Mouse (Mus musculus) mouse embryonic stem cell (cell line): ENCODE results near the gene Sntb2.
"Not testable (repeated sequence)": the region's sequence is repeated elsewhere in the genome, so short reads cannot be mapped to it uniquely, and the experiment has no call there.

Source experiments
- in situ Hi-C, 2 experiments: fragments of 300-500 bp; cut with MboI; formaldehyde crosslinking; loops; 1 replicate in 1 of 2; 3 replicates in 1 of 2; pipeline ENCODE4 v1.14.3; 2019 to 2020; ENCODE audit warnings: low sequenced_read_pairs in 2 of 2, low pct_unique_long_range_greater_than_20kb in 1 of 2, mixed read lengths in 1 of 2; ENCODE audit not compliant: unreplicated experiment in 1 of 2

The Sntb2 gene

GRCm38 (mm10) chr8:106958212-106958611 is 22.7 kb downstream of the Sntb2 start:
- in situ Hi-C loops, result no loop called here

- in situ Hi-C loops, result no loop called here
Measured at GRCm38 (mm10) chr8:106959626-106960025, 24.1 kb downstream of the Sntb2 start.

- in situ Hi-C loops, result no loop called here
Measured at GRCm38 (mm10) chr8:106962322-106962721, 26.8 kb downstream of the Sntb2 start.

- in situ Hi-C loops, result no loop called here
Measured at GRCm38 (mm10) chr8:106963365-106963764, 27.8 kb downstream of the Sntb2 start.

- in situ Hi-C loops, result no loop called here
Measured at GRCm38 (mm10) chr8:106964573-106964972, 29.0 kb downstream of the Sntb2 start.

GRCm38 (mm10) chr8:106969964-106970363 is 34.4 kb downstream of the Sntb2 start:
- in situ Hi-C loops, result no loop called here

GRCm38 (mm10) chr8:106971916-106972315 is 36.4 kb downstream of the Sntb2 start:
- in situ Hi-C loops, result no loop called here

- in situ Hi-C loops, result no loop called here
Measured at GRCm38 (mm10) chr8:106972538-106973264, 37.2 kb downstream of the Sntb2 start.

- in situ Hi-C loops, result not testable (repeated sequence)
Measured at GRCm38 (mm10) chr8:106973526-106973925, 38.0 kb downstream of the Sntb2 start.

- in situ Hi-C loops, result no loop called here
Measured at GRCm38 (mm10) chr8:106974754-106975153, 39.2 kb downstream of the Sntb2 start.

GRCm38 (mm10) chr8:106975764-106976163 is 40.2 kb downstream of the Sntb2 start:
- in situ Hi-C loops, result no loop called here

- in situ Hi-C loops, result no loop called here
Measured at GRCm38 (mm10) chr8:106976436-106976835, 40.9 kb downstream of the Sntb2 start.

- in situ Hi-C loops, result no loop called here
Measured at GRCm38 (mm10) chr8:106978755-106979251, 43.3 kb downstream of the Sntb2 start.

GRCm38 (mm10) chr8:106985404-106985821 is 49.9 kb downstream of the Sntb2 start:
- in situ Hi-C loops, result no loop called here

- in situ Hi-C loops, result no loop called here
Measured at GRCm38 (mm10) chr8:106985951-106986350, 50.4 kb downstream of the Sntb2 start.

GRCm38 (mm10) chr8:106987557-106987956 is 52.0 kb downstream of the Sntb2 start:
- in situ Hi-C loops, result no loop called here

- in situ Hi-C loops, result no loop called here
Measured at GRCm38 (mm10) chr8:106991393-106991792, 55.8 kb downstream of the Sntb2 start.

- in situ Hi-C loops, result not testable (repeated sequence)
Measured at GRCm38 (mm10) chr8:106996339-106996738, 60.8 kb downstream of the Sntb2 start.

GRCm38 (mm10) chr8:106997416-106997815 is 61.9 kb downstream of the Sntb2 start:
- in situ Hi-C loops, result no loop called here

- in situ Hi-C loops, result no loop called here
Measured at GRCm38 (mm10) chr8:106999068-106999467, 63.5 kb downstream of the Sntb2 start.
